Comparison of ENCODE assay signal across 8 mouse cellular contexts in the genomic region with DNA sequence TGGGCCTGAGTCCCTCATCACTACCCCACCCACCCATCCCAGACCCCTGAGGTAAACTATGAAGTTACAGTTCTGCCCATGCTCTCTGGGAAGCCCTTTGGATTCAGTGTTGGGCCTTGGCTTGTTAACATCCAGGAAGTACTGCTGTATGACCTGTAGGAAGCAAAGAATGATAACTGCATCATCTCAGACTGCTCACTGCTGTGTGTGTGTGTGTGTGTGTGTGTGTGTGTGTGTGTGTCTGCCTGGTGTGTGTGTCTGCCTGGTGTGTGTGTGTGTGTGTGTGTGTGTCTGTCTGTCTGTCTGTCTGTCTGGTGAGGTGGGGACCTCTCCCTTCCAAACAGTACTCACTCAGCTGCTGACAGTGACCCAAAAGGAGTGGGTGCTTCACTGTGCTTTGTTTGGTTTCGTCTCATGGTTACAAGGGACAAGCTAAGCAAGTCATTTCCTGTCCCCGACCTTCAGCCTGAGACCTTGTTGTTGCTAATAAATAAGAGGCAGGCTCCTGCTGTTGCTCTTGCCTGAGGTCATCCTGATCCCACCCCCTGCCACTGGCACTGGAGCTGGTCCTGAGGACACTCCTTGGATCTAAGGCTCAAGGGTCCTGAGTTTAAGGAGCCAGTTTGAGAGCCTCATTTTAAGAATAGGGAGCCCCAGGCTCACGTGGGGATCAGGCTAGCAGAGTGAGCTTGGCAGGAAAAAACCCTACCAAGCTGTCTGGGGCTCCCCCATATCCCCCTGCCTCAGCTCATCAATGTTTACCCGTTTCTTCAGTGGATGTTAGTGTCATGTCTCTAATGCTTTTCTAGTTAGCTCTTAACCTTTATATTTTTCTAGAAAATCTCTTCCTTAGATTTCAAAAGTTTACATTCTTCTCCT. TPM values are rescaled to one million over a fixed set of nuclear protein-coding genes. Genes with fewer than 3 reads are reported as not detected.
A peak's percentile ranks its signal among the peaks of the same experiment; 100 is the strongest.
DNase-seq lines count a peak whose midpoint lies in the region; ATAC-seq and TF ChIP-seq lines count a peak whose summit lies in the region.

No protein-coding gene starts in this region.

- peak; percentile 41 for DNase-seq in liver, adult 2 months (ENCODE audit: extremely low read depth, low read depth, low spot score)
- DNase-seq in liver = no peak
- DNase-seq in kidney, adult 8-10 months = peak; percentile 54 to 60
- DNase-seq in cerebellum, adult 11 months = no peak

- no peak for TF ChIP-seq CTCF in liver, adult 2 months (IDR thresholded peaks at IDR 0.05; ENCODE audit: low read depth, low read length)
- no peak for TF ChIP-seq CTCF in cortical plate, adult 2 months (IDR thresholded peaks at IDR 0.05; ENCODE audit: extremely low read depth, insufficient read depth, low read length)

- H3K27ac ChIP-seq in liver, adult 2 months (replicated peaks; ENCODE audit: insufficient read depth, low read depth, low read length) = peak overlapping the region; percentile 66
- H3K27ac ChIP-seq in cortical plate, adult 2 months (ENCODE audit: insufficient read depth, low read length) = 0 out of 2 replicates have a peak overlapping the region, but pooled peaks have one; percentile 38
- H3K27ac ChIP-seq in macrophage = peak overlapping the region; percentile 19

- H3K4me1 ChIP-seq in liver, adult 2 months (ENCODE audit: control insufficient read depth, insufficient read depth, low read length) = peaks cover 16% of the 10 kb centered on the region
- peaks cover 9% of the 10 kb centered on the region for H3K4me1 ChIP-seq in cortical plate, adult 2 months (ENCODE audit: control insufficient read depth, insufficient read depth, low read length)

- no peak overlapping the region for H3K4me3 ChIP-seq in liver, adult 2 months (ENCODE audit: insufficient read depth, low read depth, low read length)
- no peak overlapping the region for H3K4me3 ChIP-seq in cortical plate, adult 2 months (ENCODE audit: insufficient read depth, low read length)
- H3K4me3 ChIP-seq in macrophage (ENCODE audit: inconsistent target) = no peak overlapping the region

- H3K36me3 ChIP-seq in liver, adult 2 months (ENCODE audit: control insufficient read depth, insufficient read depth, low read length) = no peaks in the 10 kb centered on the region
- no peaks in the 10 kb centered on the region for H3K36me3 ChIP-seq in macrophage (ENCODE audit: inconsistent target)

- H3K27me3 ChIP-seq in liver, adult 2 months (ENCODE audit: control insufficient read depth, insufficient read depth, low read length) = no peaks in the 10 kb centered on the region

- TF ChIP-seq POLR2A in liver, adult 2 months (IDR thresholded peaks at IDR 0.05; ENCODE audit: extremely low read depth, insufficient read depth, low read length) = no peak
- no peak for TF ChIP-seq POLR2A in cortical plate, adult 2 months (IDR thresholded peaks at IDR 0.05; ENCODE audit: extremely low read depth, insufficient read depth, low read length)

- 43% methylated on average over 4 of the region's 4 CpGs for WGBS in liver, adult 2 months
- 21% methylated on average over 4 of the region's 4 CpGs for WGBS in macrophage (ENCODE audit: missing documents)

- ATAC-seq in cerebellum, adult (ENCODE audit: insufficient number of reproducible peaks, low FRiP score, low TSS enrichment) = no peak
- ATAC-seq in frontal cortex, adult (ENCODE audit: low TSS enrichment) = no peak

- no peak overlapping the region for H3K9ac ChIP-seq in liver, adult 2 months (ENCODE audit: low read depth, low read length)

- H3K79me2 ChIP-seq in liver, adult 2 months (ENCODE audit: control insufficient read depth, insufficient read depth, low read length) = no peaks in the 10 kb centered on the region
- H3K79me2 ChIP-seq in macrophage (ENCODE audit: inconsistent target) = no peaks in the 10 kb centered on the region

RNA-seq across cellular contexts. Expression of gene Hs1bp3, which starts 38.0 kb away (rescaled TPM):
- 3.0 and 5.2 TPM in 2 replicates for total RNA-seq in liver, adult 2 months (2014; rRNA removed)
- polyA plus RNA-seq in liver, adult 2 months (2012; rRNA removed) = 13.5 and 16.6 TPM in 2 replicates
- 15.4 and 15.7 TPM in 2 replicates for polyA plus RNA-seq in cortical plate, adult 2 months (2012; rRNA removed)
- total RNA-seq in macrophage (2018; cell fraction: chromatin; rRNA removed) = 10 to 100 TPM in 20 of 26 experiments, 1 to 10 TPM in 6; 6.4 to 34.0 (median 15.6) TPM
- 10 to 100 TPM; 21.6 to 54.9 (median 34.9) TPM for total RNA-seq in macrophage (2018; cell fraction: cytosol; rRNA removed)
- 10 to 100 TPM; 13.1 to 39.0 (median 20.5) TPM for total RNA-seq in macrophage (2018; cell fraction: nucleus; rRNA removed)
- 33.1 to 40.0 TPM (median 38.6 TPM) in 3 replicates for polyA plus RNA-seq in macrophage (2018)

RNA-seq across cellular contexts. Expression of gene Gdf7, which starts 49.5 kb away (rescaled TPM):
- total RNA-seq in liver, adult 2 months (2014; rRNA removed) = not detected in 2 replicates
- not detected in 2 replicates for polyA plus RNA-seq in liver, adult 2 months (2012; rRNA removed)
- polyA plus RNA-seq in cortical plate, adult 2 months (2012; rRNA removed) = 0.06 and 0.23 TPM in 2 replicates
- total RNA-seq in macrophage (2018; cell fraction: chromatin; rRNA removed) = not detected
- not detected for total RNA-seq in macrophage (2018; cell fraction: cytosol; rRNA removed)
- not detected for total RNA-seq in macrophage (2018; cell fraction: nucleus; rRNA removed)
- not detected in 3 replicates for polyA plus RNA-seq in macrophage (2018)

Comparison
In these comparisons a context has a peak if more than half of its experiments do, and no peak if none do; other contexts are left out.
1. DNase-seq: peak in liver, adult 2 months (single experiment) and kidney, adult 8-10 months (2 of 2); none in liver (single experiment) and cerebellum, adult 11 months (single experiment).
2. Peak in every context shown above with its lines, with median percentiles within 50 percentile points of each other: H3K27ac ChIP-seq.